Mouse (Mus musculus) CH12.LX (cell line): ENCODE data around the gene Cep350. TPM values are rescaled to one million over a fixed set of nuclear protein-coding genes. Genes with fewer than 3 reads are reported as not detected.

Source experiments
- DNase-seq: peaks from one replicate; pipeline ENCODE4 v3.0.0-alpha.2; 2013; ENCODE audit errors: extremely low read depth
- H3K27ac ChIP-seq: 2 replicates; pipeline ENCODE4 v1.5.1; 2012; ENCODE audit warnings: low read depth, mild to moderate bottlenecking, control low read depth, moderate library complexity; ENCODE audit not compliant: insufficient read depth
- H3K27me3 ChIP-seq: replicated peaks from 2 replicates; pipeline ENCODE3; 2012; ENCODE audit warnings: inconsistent platforms
- H3K36me3 ChIP-seq, 2 experiments: replicated peaks in 1 of 2; 2 replicates each; pipeline versions ENCODE3 to v1.6.1; 2012; ENCODE audit warnings: inconsistent platforms in 1 of 2, low read length in 1 of 2, mild to moderate bottlenecking in 1 of 2, mixed read lengths in 1 of 2, moderate library complexity in 1 of 2; ENCODE audit not compliant: control insufficient read depth in 1 of 2, insufficient read depth in 1 of 2
- H3K4me1 ChIP-seq, 2 experiments: 2 replicates each; pipeline ENCODE4 v1.6.1; 2012; ENCODE audit warnings: inconsistent platforms in 1 of 2, moderate library complexity in 1 of 2; ENCODE audit not compliant: insufficient read depth in 2 of 2, control insufficient read depth in 1 of 2
- H3K4me2 ChIP-seq: 2 replicates; pipeline ENCODE4 v1.6.1; 2012; ENCODE audit warnings: low read depth, mild to moderate bottlenecking, control low read depth; ENCODE audit not compliant: poor library complexity, insufficient read depth, severe bottlenecking
- H3K4me3 ChIP-seq, 3 experiments: fragments of 150-350 bp in 1 of 3; sonication (generic) in 1 of 3; replicated peaks in 1 of 3; 2 replicates each; pipeline versions ENCODE3 to v1.5.1; 2011 to 2012; ENCODE audit warnings: low read depth in 2 of 3, low read length in 2 of 3, mild to moderate bottlenecking in 2 of 3, moderate library complexity in 2 of 3, control low read depth in 1 of 3, improper control_type of control experiment in 1 of 3, inconsistent platforms in 1 of 3, mixed read lengths in 1 of 3; ENCODE audit not compliant: poor library complexity in 1 of 3
- H3K79me2 ChIP-seq: replicated peaks from 2 replicates; pipeline ENCODE4 v1.6.1; 2012; ENCODE audit warnings: mild to moderate bottlenecking, moderate library complexity; ENCODE audit not compliant: control insufficient read depth, poor library complexity, insufficient read depth, severe bottlenecking; ENCODE audit errors: extremely low read depth
- H3K9ac ChIP-seq: 2 replicates; pipeline ENCODE4 v1.6.1; 2012; ENCODE audit warnings: low read depth, mild to moderate bottlenecking, control low read depth, moderate library complexity; ENCODE audit not compliant: insufficient read depth
- H3K9me3 ChIP-seq: replicated peaks from 2 replicates; pipeline ENCODE3; 2012; ENCODE audit warnings: low read length, inconsistent platforms, mixed read lengths
- BHLHE40 ChIP-seq: IDR thresholded peaks from 2 replicates; pipeline ENCODE4 v1.6.1; 2011; ENCODE audit warnings: mild to moderate bottlenecking, low read depth, low read length, improper control_type of control experiment
- CTCF ChIP-seq, 2 experiments: IDR thresholded peaks in 1 of 2; conservative IDR thresholded peaks in 1 of 2; 2 replicates each; pipeline ENCODE4 v1.5.1; 2011 to 2012; ENCODE audit warnings: low read depth in 2 of 2, low read length in 2 of 2, improper control_type of control experiment in 1 of 2, inconsistent platforms in 1 of 2, mild to moderate bottlenecking in 1 of 2, moderate library complexity in 1 of 2
- E2F4 ChIP-seq: IDR thresholded peaks from 2 replicates; pipeline ENCODE4 v1.6.1; 2011; ENCODE audit warnings: low read depth, low read length, improper control_type of control experiment; ENCODE audit not compliant: insufficient replicate concordance
- ETS1 ChIP-seq: conservative IDR thresholded peaks from 2 replicates; pipeline ENCODE4 v1.6.1; 2012; ENCODE audit warnings: low read depth, mild to moderate bottlenecking, inconsistent platforms, low read length, improper control_type of control experiment, moderate library complexity
- GABPA ChIP-seq: IDR thresholded peaks from 2 replicates; pipeline ENCODE4 v1.6.1; 2012; ENCODE audit warnings: low read depth, low read length, improper control_type of control experiment, inconsistent platforms; ENCODE audit not compliant: insufficient replicate concordance
- HCFC1 ChIP-seq: IDR thresholded peaks from 2 replicates; pipeline ENCODE4 v1.6.1; 2012; ENCODE audit warnings: low read depth, mild to moderate bottlenecking, inconsistent platforms, low read length, improper control_type of control experiment
- IRF4 ChIP-seq: IDR thresholded peaks from 2 replicates; pipeline ENCODE4 v1.6.1; 2014; ENCODE audit warnings: low read depth, mild to moderate bottlenecking, inconsistent platforms, low read length, improper control_type of control experiment
- JUND ChIP-seq: conservative IDR thresholded peaks from 2 replicates; pipeline ENCODE4 v1.6.1; 2011; ENCODE audit warnings: low read depth, low read length, improper control_type of control experiment
- KAT2A ChIP-seq: IDR thresholded peaks from 2 replicates; pipeline ENCODE4 v1.6.1; 2012; ENCODE audit warnings: low read length, improper control_type of control experiment, inconsistent platforms; ENCODE audit not compliant: insufficient replicate concordance
- MAZ ChIP-seq: IDR thresholded peaks from 2 replicates; pipeline ENCODE4 v1.6.1; 2012; ENCODE audit warnings: low read depth, mild to moderate bottlenecking, inconsistent platforms, low read length, improper control_type of control experiment, moderate library complexity
- MYC ChIP-seq: IDR thresholded peaks from 2 replicates; pipeline ENCODE4 v1.6.1; 2011; ENCODE audit warnings: low read depth, mild to moderate bottlenecking, improper control_type of control experiment, low read length
- NELFE ChIP-seq: IDR thresholded peaks from 2 replicates; pipeline ENCODE4 v1.6.1; 2011; ENCODE audit warnings: low read depth, low read length, improper control_type of control experiment
- NRF1 ChIP-seq: IDR thresholded peaks from 2 replicates; pipeline ENCODE4 v1.6.1; 2014; ENCODE audit warnings: low read depth, mild to moderate bottlenecking, inconsistent platforms, low read length, improper control_type of control experiment, moderate library complexity
- POLR2AphosphoS2 ChIP-seq: IDR thresholded peaks from 2 replicates; pipeline ENCODE4 v1.6.1; 2011; ENCODE audit warnings: low read depth, low read length, improper control_type of control experiment
- RCOR1 ChIP-seq: conservative IDR thresholded peaks from 2 replicates; pipeline ENCODE4 v1.6.1; 2012; ENCODE audit warnings: low read depth, mild to moderate bottlenecking, inconsistent platforms, low read length, improper control_type of control experiment
- SIN3A ChIP-seq: IDR thresholded peaks from 2 replicates; pipeline ENCODE4 v1.6.1; 2012; ENCODE audit warnings: low read length, improper control_type of control experiment, inconsistent platforms
- TCF12 ChIP-seq: IDR thresholded peaks from 2 replicates; pipeline ENCODE4 v1.6.1; 2014; ENCODE audit warnings: low read depth, mild to moderate bottlenecking, inconsistent platforms, low read length, improper control_type of control experiment
- USF2 ChIP-seq: conservative IDR thresholded peaks from 2 replicates; pipeline ENCODE4 v1.6.1; 2011; ENCODE audit warnings: low read depth, low read length, improper control_type of control experiment
- ZMIZ1 ChIP-seq: IDR thresholded peaks from 2 replicates; pipeline ENCODE4 v1.6.1; 2012; ENCODE audit warnings: low read depth, mild to moderate bottlenecking, inconsistent platforms, low read length, improper control_type of control experiment
- ZNF384 ChIP-seq: IDR thresholded peaks from 2 replicates; pipeline ENCODE4 v1.6.1; 2012; ENCODE audit warnings: low read depth, low read length, improper control_type of control experiment, inconsistent platforms
- dilution Hi-C: fragments of 300-500 bp; cut with MboI; formaldehyde crosslinking; loops from 2 replicates; pipeline ENCODE4 v1.14.3; 2020; ENCODE audit warnings: low sequenced_read_pairs; ENCODE audit not compliant: extremely low pct_unique_long_range_greater_than_20kb, extremely low pct_ligation_motif_present
- in situ Hi-C: fragments of 300-500 bp; cut with MboI; formaldehyde crosslinking; loops from 3 replicates; pipeline ENCODE4 v1.14.3; 2019; ENCODE audit warnings: low sequenced_read_pairs, low pct_ligation_motif_present, low pct_unique_long_range_greater_than_20kb, mixed read lengths
- polyA plus RNA-seq: library from polyadenylated mRNA; unstranded; fragments of >175 nt; gene quantifications from 2 replicates; pipeline ENCODE4 v1.2.1, GENCODE M21; 2012; ENCODE audit warnings: low read depth; ENCODE audit not compliant: insufficient read length
- total RNA-seq, 2 experiments: library from RNA; depleted of rRNA; stranded (reverse); fragments of 300-350 nt in 1 of 2; fragments of >200 nt in 1 of 2; gene quantifications; 2 replicates each; pipeline ENCODE4 v1.2.3; 2012 to 2014

Gene Cep350
- total and polyA plus RNA-seq, 3 experiments, result 3.5 to 8.3 (median 6.8) TPM

GRCm38 (mm10) chr1:156005906-156006305, 32.9 kb upstream of the Cep350 start:
- no peak overlapping the region for H3K4me2 ChIP-seq
- dilution Hi-C loops, result no loop called here
- TF ChIP-seq NRF1 (no peak), ZMIZ1 (no peak), JUND (no peak), MAZ (no peak), KAT2A (no peak), SIN3A (no peak), CTCF (conservative IDR thresholded peaks at IDR 0.05 in 1 of 2, IDR thresholded peaks at IDR 0.05 in 1 of 2; ENCODE audit: low read depth in 2 of 2, low read length in 2 of 2) (no peak), MYC (no peak), ZNF384 (no peak), POLR2AphosphoS2 (no peak), IRF4 (no peak), HCFC1 (no peak), GABPA (no peak)
- no peak overlapping the region for H3K9ac ChIP-seq
- in situ Hi-C loops, result no loop called here
- no peak overlapping the region for H3K27ac ChIP-seq
- no peaks in the 10 kb centered on the region for H3K9me3 ChIP-seq
- no peak overlapping the region for H3K4me3 ChIP-seq
- no peak for DNase-seq
- H3K79me2 ChIP-seq, result no peaks in the 10 kb centered on the region
- H3K27me3 ChIP-seq, result no peaks in the 10 kb centered on the region
- H3K4me1 ChIP-seq, result peaks cover 10 to 16% of the 10 kb centered on the region in 2 experiments
- peaks cover 22 to 57% of the 10 kb centered on the region in 2 experiments for H3K36me3 ChIP-seq

GRCm38 (mm10) chr1:156003201-156003935, 30.3 kb upstream of the Cep350 start:
- Histone ChIP-seq H3K27me3 (no peaks in the 10 kb centered on the region), H3K9ac (no peak overlapping the region), H3K9me3 (no peaks in the 10 kb centered on the region), H3K27ac (no peak overlapping the region), H3K79me2 (no peaks in the 10 kb centered on the region), H3K36me3 (peaks cover 21 to 44% of the 10 kb centered on the region in 2 experiments), H3K4me1 (peaks cover 8 to 9% of the 10 kb centered on the region in 2 experiments), H3K4me3 (no peak overlapping the region), H3K4me2 (no peak overlapping the region)
- in situ Hi-C loops (no loop called here), dilution Hi-C loops (no loop called here)
- no peak for DNase-seq
- TF ChIP-seq E2F4 (no peak), TCF12 (no peak), BHLHE40 (no peak), USF2 (no peak), KAT2A (no peak), ETS1 (no peak), POLR2AphosphoS2 (no peak), GABPA (no peak), NELFE (no peak), RCOR1 (no peak), ZMIZ1 (no peak)
